Mouse (Mus musculus) spleen, postnatal 0 days (tissue): ENCODE measurements around the gene Cdc37l1. TPM values are rescaled to one million over a fixed set of nuclear protein-coding genes. Genes with fewer than 3 reads are reported as not detected.

Experiments used
- polyA plus RNA-seq: library from polyadenylated mRNA; unstranded; fragments of >200 nt; fragmentation: Nextera tagmentation; extraction: Ambion mirVana; gene quantifications from 2 replicates; pipeline ENCODE4 v1.2.1, GENCODE M21; 2015

Cdc37l1 gene
- 18.2 and 20.4 TPM in 2 replicates for polyA plus RNA-seq

GRCm38 (mm10) chr19:28990194-28990589 lies at the start of gene Cdc37l1:
Gene Cdc37l1 (plus strand): TSS chr19:28990352.

DNA sequence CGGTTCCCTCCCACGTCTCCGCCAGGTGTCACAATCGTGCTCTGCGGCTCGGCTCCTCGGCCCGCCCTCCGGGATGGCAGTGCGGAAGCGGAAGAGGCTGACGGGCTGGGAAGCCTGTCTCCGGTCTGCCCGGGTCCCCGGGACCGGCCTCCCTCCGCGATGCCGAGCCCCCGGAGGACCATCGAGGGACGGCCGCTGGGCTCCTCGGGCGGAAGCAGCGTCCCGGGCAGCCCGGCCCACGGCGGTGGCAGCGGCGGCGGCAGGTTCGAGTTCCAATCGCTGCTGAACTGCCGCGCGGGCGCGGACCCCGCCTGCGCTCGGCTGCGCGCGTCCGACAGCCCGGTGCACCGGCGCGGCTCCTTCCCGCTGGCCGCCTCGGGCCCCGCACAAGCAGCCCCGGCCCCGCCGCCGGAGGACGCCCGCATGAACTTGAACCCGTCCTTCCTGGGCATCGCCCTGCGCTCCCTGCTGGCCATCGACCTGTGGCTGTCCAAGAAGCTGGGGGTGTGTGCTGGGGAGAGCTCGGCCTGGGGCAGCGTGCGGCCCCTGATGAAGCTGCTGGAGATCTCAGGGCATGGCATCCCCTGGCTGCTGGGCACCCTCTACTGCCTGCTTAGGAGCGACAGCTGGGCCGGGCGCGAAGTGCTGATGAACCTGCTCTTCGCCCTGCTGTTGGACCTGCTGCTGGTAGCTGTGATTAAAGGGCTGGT lies 26.2 kb upstream of the Cdc37l1 start, which contains the start of gene Plpp6:
Gene Plpp6, plus strand, starts transcription at position 112 of the 710 bp plus-strand sequence.

GRCm38 (mm10) chr19:28967652-28968051 lies 22.5 kb upstream of the Cdc37l1 start, which contains the start of gene 4430402I18Rik:
Gene 4430402I18Rik (minus strand): TSS chr19:28967800.

GRCm38 (mm10) chr19:29047334-29048170 lies 57.4 kb downstream of the Cdc37l1 start, which contains the start of gene Ak3:
Gene Ak3 (minus strand): TSS chr19:29047961.

Other genes starting within 250 kb of the Cdc37l1 start
- gene Slc1a1, start 155.3 kb upstream of the Cdc37l1 start, polyA plus RNA-seq, result 0.17 and 0.35 TPM in 2 replicates
- gene Plpp6, start 26.4 kb upstream of the Cdc37l1 start, polyA plus RNA-seq, result 3.2 and 3.6 TPM in 2 replicates
- 0.30 and 0.57 TPM in 2 replicates for gene 4430402I18Rik, start 22.6 kb upstream of the Cdc37l1 start, polyA plus RNA-seq
- 40.1 and 43.2 TPM in 2 replicates for gene Ak3, start 57.6 kb downstream of the Cdc37l1 start, polyA plus RNA-seq
- 39.2 and 42.2 TPM in 2 replicates for gene Rcl1, start 111.0 kb downstream of the Cdc37l1 start, polyA plus RNA-seq